Mouse (Mus musculus) CH12.LX (cell line): ENCODE results near the gene Gm14226.

Experiments used
- CTCF ChIP-seq, 2 experiments: IDR thresholded peaks in 1 of 2; conservative IDR thresholded peaks in 1 of 2; 2 replicates each; pipeline ENCODE4 v1.5.1; 2011 to 2012; ENCODE audit warnings: low read depth in 2 of 2, low read length in 2 of 2, improper control_type of control experiment in 1 of 2, inconsistent platforms in 1 of 2, mild to moderate bottlenecking in 1 of 2, moderate library complexity in 1 of 2
- E2F4 ChIP-seq: IDR thresholded peaks from 2 replicates; pipeline ENCODE4 v1.6.1; 2011; ENCODE audit warnings: low read depth, low read length, improper control_type of control experiment; ENCODE audit not compliant: insufficient replicate concordance
- EP300 ChIP-seq: IDR thresholded peaks from 2 replicates; pipeline ENCODE4 v1.6.1; 2011; ENCODE audit warnings: low read length, improper control_type of control experiment
- NRF1 ChIP-seq: IDR thresholded peaks from 2 replicates; pipeline ENCODE4 v1.6.1; 2014; ENCODE audit warnings: low read depth, mild to moderate bottlenecking, inconsistent platforms, low read length, improper control_type of control experiment, moderate library complexity
- POLR2A ChIP-seq: IDR thresholded peaks from 2 replicates; pipeline ENCODE4 v1.6.1; 2011; ENCODE audit warnings: low read depth, mild to moderate bottlenecking, improper control_type of control experiment, low read length
- TBP ChIP-seq: conservative IDR thresholded peaks from 2 replicates; pipeline ENCODE4 v1.6.1; 2011; ENCODE audit warnings: low read depth, low read length, improper control_type of control experiment
- UBTF ChIP-seq: IDR thresholded peaks from 2 replicates; pipeline ENCODE4 v1.6.1; 2012; ENCODE audit warnings: low read depth, mild to moderate bottlenecking, inconsistent platforms, low read length, improper control_type of control experiment, moderate library complexity

GRCm38 (mm10) chr2:155019673-155020072 lies 1.6 kb downstream of the Gm14226 start:
- TF ChIP-seq CTCF (conservative IDR thresholded peaks at IDR 0.05 in 1 of 2, IDR thresholded peaks at IDR 0.05 in 1 of 2; ENCODE audit: low read depth in 2 of 2, low read length in 2 of 2) (peak; percentile 13 to 79; a peak in 3 of 4 replicates), POLR2A (no peak), E2F4 (no peak), UBTF (no peak), EP300 (peak; percentile 36; the same call in 1 of the 2 replicates), NRF1 (peak; percentile 7; the same call in 1 of the 2 replicates), TBP (peak; percentile 76; the same call in 1 of the 2 replicates)
